In the genomic region with DNA sequence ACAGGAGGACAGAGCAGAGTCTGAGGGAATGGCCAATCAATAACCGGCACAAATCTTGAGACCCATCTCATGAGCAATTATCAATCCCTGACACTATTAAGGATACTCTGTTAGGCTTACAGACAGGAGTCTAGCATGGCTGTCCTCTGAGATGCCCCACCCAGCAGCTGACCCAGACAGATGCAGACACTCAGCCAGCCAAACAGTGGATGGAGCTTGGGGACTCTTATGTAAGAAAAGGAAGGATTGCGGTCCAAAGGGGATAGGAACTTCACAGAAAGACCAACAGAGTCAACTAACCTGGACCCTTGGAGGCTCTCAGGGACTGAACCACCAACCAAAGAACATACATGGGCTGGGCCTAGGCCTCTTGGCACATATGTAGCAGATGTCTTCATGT, we compare ENCODE assay signal across 26 mouse cellular contexts. TPM values are rescaled to one million over a fixed set of nuclear protein-coding genes. Genes with fewer than 3 reads are reported as not detected.
DNase-seq lines count a peak whose midpoint lies in the region; ATAC-seq and TF ChIP-seq lines count a peak whose summit lies in the region.
"Had no signal": no experiment of that assay in that cellular context is flagged by ENCODE, and none has a peak within 500 bp of the region (broad histone marks: within the 10 kb centered on the region; RNA-seq: fewer than 3 reads in every experiment).

No protein-coding gene starts in this region.

- 96% methylated on average over 2 of the region's 2 CpGs for WGBS in heart, embryonic 11.5 days (ENCODE audit: insufficient replicate concordance)
- WGBS in kidney, adult 2 months = 85% methylated on average over 2 of the region's 2 CpGs
- 91% methylated on average over 2 of the region's 2 CpGs for WGBS in intestine, postnatal 0 days

- H3K9me3 ChIP-seq in heart, embryonic 11.5 days (replicated peaks; ENCODE audit: control insufficient read depth, low read length) = no peaks in the 10 kb centered on the region
- no peaks in the 10 kb centered on the region for H3K9me3 ChIP-seq in intestine, postnatal 0 days (ENCODE audit: control insufficient read depth)
- H3K9me3 ChIP-seq: embryonic facial prominence, embryonic 10.5 days; forebrain, embryonic 15.5 days; limb, embryonic 10.5 days; liver, embryonic 15.5 days; lung, embryonic 15.5 days; neural tube, embryonic 13.5 days had no signal

- TF ChIP-seq POLR2A in kidney, adult 2 months (IDR thresholded peaks at IDR 0.05; ENCODE audit: low read depth, low read length) = no peak

- TF ChIP-seq CTCF in kidney, adult 2 months (conservative IDR thresholded peaks at IDR 0.05; ENCODE audit: insufficient read depth, insufficient read length, low read depth, low read length) = no peak
- no peak for TF ChIP-seq CTCF in intestine, postnatal 0 days (IDR thresholded peaks at IDR 0.05; ENCODE audit: low read depth)

- DNase-seq in heart, adult 11 months = peak; percentile 97
- peak; percentile 8 for DNase-seq in kidney, adult 2 months
- no peak for DNase-seq in kidney, adult 18-20 months
- DNase-seq in heart, postnatal 14 days = peak; percentile 17 to 22
- DNase-seq in thymus, postnatal 36 days = no peak
- DNase-seq: adrenal gland, postnatal 36 days; cerebellum, adult 11-12 months; cerebellum, postnatal 10 days; kidney, adult 9 months; kidney, postnatal 14 days; liver; retina, postnatal 1 day; right cerebral cortex, postnatal 25 days; thymus, postnatal 4 days had no signal

- no peaks in the 10 kb centered on the region for H3K36me3 ChIP-seq in heart, embryonic 11.5 days (ENCODE audit: control insufficient read depth, insufficient read depth, low read length)
- no peaks in the 10 kb centered on the region for H3K36me3 ChIP-seq in kidney, adult 2 months (ENCODE audit: control insufficient read depth, insufficient read depth, low read length)
- no peaks in the 10 kb centered on the region for H3K36me3 ChIP-seq in intestine, postnatal 0 days (ENCODE audit: control insufficient read depth, insufficient read depth)
- H3K36me3 ChIP-seq: embryonic facial prominence, embryonic 10.5 days; forebrain, embryonic 15.5 days; limb, embryonic 10.5 days; liver, embryonic 15.5 days; lung, embryonic 15.5 days; neural tube, embryonic 13.5 days had no signal

- H3K4me2 ChIP-seq in heart, embryonic 11.5 days = no peak overlapping the region
- H3K4me2 ChIP-seq in intestine, postnatal 0 days (replicated peaks; ENCODE audit: low read depth) = no peak overlapping the region
- H3K4me2 ChIP-seq: forebrain, embryonic 15.5 days; liver, embryonic 15.5 days; lung, embryonic 15.5 days; midbrain, embryonic 11.5 days; neural tube, embryonic 13.5 days had no signal

- H3K27ac ChIP-seq in heart, embryonic 11.5 days (ENCODE audit: low read depth, low read length) = no peak overlapping the region
- H3K27ac ChIP-seq in kidney, adult 2 months (ENCODE audit: insufficient read depth, low read depth, low read length) = no peak overlapping the region
- 0 out of 2 replicates have a peak overlapping the region, but pooled peaks have one; percentile 3 for H3K27ac ChIP-seq in brown adipose tissue, adult 24 weeks (replicated peaks; ENCODE audit: low read depth, low read length)
- H3K27ac ChIP-seq in intestine, postnatal 0 days (ENCODE audit: low read depth, low read length) = no peak overlapping the region
- H3K27ac ChIP-seq: embryonic facial prominence, embryonic 10.5 days; forebrain, embryonic 15.5 days; heart, adult 2 months; limb, embryonic 10.5 days; liver, embryonic 15.5 days; lung, embryonic 15.5 days; neural tube, embryonic 13.5 days had no signal

- no peak overlapping the region for H3K9ac ChIP-seq in heart, embryonic 11.5 days (ENCODE audit: low read depth, low read length)
- H3K9ac ChIP-seq in intestine, postnatal 0 days (ENCODE audit: low read depth, low read length) = no peak overlapping the region
- H3K9ac ChIP-seq: forebrain, embryonic 15.5 days; liver, embryonic 15.5 days; lung, embryonic 15.5 days; neural tube, embryonic 13.5 days had no signal

- H3K27me3 ChIP-seq in heart, embryonic 11.5 days (ENCODE audit: control insufficient read depth, insufficient read depth, low read length) = no peaks in the 10 kb centered on the region
- H3K27me3 ChIP-seq in kidney, adult 2 months (replicated peaks; ENCODE audit: control insufficient read depth, insufficient read depth, low read length) = no peaks in the 10 kb centered on the region
- H3K27me3 ChIP-seq in intestine, postnatal 0 days (replicated peaks; ENCODE audit: control insufficient read depth, insufficient read depth, low read length) = no peaks in the 10 kb centered on the region
- H3K27me3 ChIP-seq: forebrain, embryonic 15.5 days; liver, embryonic 15.5 days; lung, embryonic 15.5 days; neural tube, embryonic 13.5 days had no signal

- no peaks in the 10 kb centered on the region for H3K4me1 ChIP-seq in heart, embryonic 11.5 days (ENCODE audit: control insufficient read depth, insufficient read depth, low read length)
- H3K4me1 ChIP-seq in kidney, adult 2 months (ENCODE audit: control insufficient read depth, insufficient read depth, low read length) = peaks cover 6% of the 10 kb centered on the region; the same call in 1 of the 2 replicates
- peaks cover 13% of the 10 kb centered on the region for H3K4me1 ChIP-seq in brown adipose tissue, adult 24 weeks (ENCODE audit: control insufficient read depth, insufficient read depth, insufficient read length, low read length)
- no peaks in the 10 kb centered on the region for H3K4me1 ChIP-seq in intestine, postnatal 0 days (replicated peaks; ENCODE audit: control insufficient read depth, insufficient read depth, low read length)
- H3K4me1 ChIP-seq: embryonic facial prominence, embryonic 10.5 days; forebrain, embryonic 15.5 days; limb, embryonic 10.5 days; lung, embryonic 15.5 days had no signal

- no peak for ATAC-seq in heart, embryonic 11.5 days (replicated peaks; ENCODE audit: insufficient number of reproducible peaks, low FRiP score, low TSS enrichment)
- ATAC-seq in intestine, postnatal 0 days = no peak
- ATAC-seq: CD4-positive, CD25-positive, alpha-beta regulatory T cell, adult 4 months; forebrain, embryonic 15.5 days had no signal

- intact Hi-C loops in heart, postnatal 14 days (cut with DNase I) = no loop called here

- no peak overlapping the region for H3K4me3 ChIP-seq in heart, embryonic 11.5 days (ENCODE audit: low read depth, low read length)
- H3K4me3 ChIP-seq in kidney, adult 2 months (ENCODE audit: insufficient read depth, low read depth, low read length) = no peak overlapping the region
- H3K4me3 ChIP-seq in brown adipose tissue, adult 24 weeks (ENCODE audit: insufficient read depth, low read depth, low read length) = no peak overlapping the region
- H3K4me3 ChIP-seq in intestine, postnatal 0 days (ENCODE audit: low read depth, low read length) = no peak overlapping the region
- H3K4me3 ChIP-seq: embryonic facial prominence, embryonic 10.5 days; forebrain, embryonic 15.5 days; heart, adult 2 months; limb, embryonic 10.5 days; liver, embryonic 15.5 days; lung, embryonic 15.5 days; neural tube, embryonic 13.5 days had no signal

RNA-seq across cellular contexts. Expression of a gene that starts 42.7 kb away (rescaled TPM):
- polyA plus RNA-seq in heart, embryonic 11.5 days (2014; fragmentation: Nextera tagmentation; extraction: Ambion mirVana) = 14.7 and 17.5 TPM in 2 replicates
- 4.6 and 5.2 TPM in 2 replicates for polyA plus RNA-seq in kidney, adult 2 months (2012; rRNA removed)
- polyA plus RNA-seq in brown adipose tissue, adult 24 weeks (2012; ENCODE audit: insufficient read depth, insufficient read length, missing spikeins) = 13.6 and 15.4 TPM in 2 replicates
- total RNA-seq in heart, postnatal 14 days (2021) = 10 to 100 TPM; 32.6 to 32.7 TPM
- polyA plus RNA-seq in intestine, postnatal 0 days (2015; fragmentation: Nextera tagmentation; extraction: Ambion mirVana) = 9.3 and 11.6 TPM in 2 replicates

Comparison
In these comparisons a context has a peak if more than half of its experiments do, and no peak if none do; other contexts are left out.
1. DNase-seq: peak in heart, adult 11 months (single experiment), kidney, adult 2 months (single experiment) and heart, postnatal 14 days (2 of 2); none in kidney, adult 18-20 months (single experiment) and thymus, postnatal 36 days (0 of 2).